Mouse (Mus musculus): ENCODE results near the gene Bcap31. TPM values are rescaled to one million over a fixed set of nuclear protein-coding genes. Genes with fewer than 3 reads are reported as not detected.

Bcap31 gene
- total RNA-seq, 2 experiments from 2014 or later, result 75.8 to 89.6 TPM

DNA sequence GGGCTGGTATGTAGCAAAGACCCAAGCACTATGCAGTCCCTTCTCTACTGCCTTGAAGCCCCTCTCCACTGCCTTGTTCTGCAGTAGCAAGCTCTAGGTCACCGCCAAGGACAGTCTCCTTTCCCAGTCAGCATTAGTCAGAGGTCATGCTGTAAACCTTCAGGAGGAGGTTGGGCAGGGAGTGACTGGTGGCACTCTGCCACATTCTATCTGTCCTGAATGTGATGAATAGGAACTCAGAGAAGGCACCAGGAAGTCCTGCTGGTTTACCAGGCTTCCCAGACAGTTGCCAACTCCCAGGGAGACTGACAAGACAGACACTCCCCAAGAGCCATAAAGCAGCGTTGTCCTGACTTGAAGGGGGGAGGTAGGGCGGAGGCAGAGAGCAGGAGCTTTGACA is 30.3 kb downstream of the Bcap31 start:
- intact Hi-C loops (cut with DNase I), result no loop called here
- peak; percentile 29 to 50 for DNase-seq

DNA sequence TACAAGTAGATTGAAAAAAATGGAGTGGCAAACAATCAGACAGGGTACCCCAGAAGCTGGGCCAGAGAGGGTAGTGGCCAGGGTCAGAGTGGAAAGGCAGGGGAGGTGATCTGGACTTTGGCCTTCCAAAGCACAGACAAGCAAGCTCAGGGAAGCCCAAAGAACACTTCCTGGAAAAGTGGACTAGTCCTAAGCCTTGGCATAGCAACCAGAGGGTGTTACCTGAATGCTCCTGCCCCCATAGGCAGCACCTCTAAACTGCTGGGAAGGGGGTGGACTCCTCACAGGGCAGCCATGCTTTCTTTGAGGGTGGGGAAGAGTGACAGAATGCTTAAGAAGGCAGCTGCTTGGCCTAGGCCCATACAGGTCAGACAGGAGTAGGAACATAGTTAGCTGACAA is 31.0 kb downstream of the Bcap31 start:
- intact Hi-C loops (cut with DNase I), result no loop called here
- no peak for DNase-seq

GRCm38 (mm10) chrX:73684156-73684555 is 31.8 kb downstream of the Bcap31 start:
- intact Hi-C loops (cut with DNase I), result no loop called here
- no peak for DNase-seq

DNA sequence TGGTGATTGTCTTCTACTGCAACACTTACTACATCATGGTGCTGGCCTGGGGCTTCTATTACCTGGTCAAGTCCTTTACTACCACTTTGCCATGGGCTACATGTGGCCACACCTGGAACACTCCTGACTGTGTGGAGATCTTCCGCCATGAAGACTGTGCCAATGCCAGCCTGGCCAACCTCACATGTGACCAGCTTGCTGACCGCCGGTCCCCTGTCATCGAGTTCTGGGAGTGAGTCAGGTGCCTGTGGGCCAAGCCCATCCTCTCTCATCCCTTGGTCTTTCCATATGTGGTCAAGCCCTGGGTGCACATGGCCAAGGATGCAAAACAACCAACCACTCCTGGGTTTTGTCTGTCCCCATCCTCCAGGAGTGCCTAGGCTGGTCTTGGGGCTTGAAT is 39.3 kb downstream of the Bcap31 start:
- intact Hi-C loops (cut with DNase I), result loop anchor here (10.0 kb wide), 1 partner anchor 248 kb away; the partner anchor contains the start of genes Arhgap4 and Naa10
- DNase-seq, result no peak

DNA sequence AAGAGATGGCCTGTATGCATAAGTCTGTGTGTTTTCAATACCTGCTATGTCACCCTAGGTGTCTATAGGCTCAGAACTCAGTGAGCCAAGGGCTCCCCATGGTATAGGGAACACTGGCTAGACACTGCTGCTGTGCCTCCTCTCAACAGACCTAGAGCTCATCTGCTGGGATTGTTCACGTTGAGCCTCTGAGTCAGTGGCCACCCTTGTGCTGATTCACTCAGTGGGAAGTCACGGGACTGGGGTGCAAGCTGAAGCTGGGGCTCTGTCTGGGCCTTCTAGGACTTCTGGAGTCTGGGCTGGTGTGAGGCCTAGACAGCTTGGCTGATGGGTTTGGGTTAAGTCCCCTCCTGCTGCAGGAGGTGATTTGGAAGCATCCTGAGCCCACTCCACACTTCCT is 40.7 kb downstream of the Bcap31 start:
- intact Hi-C loops (cut with DNase I), result loop anchor here (10.0 kb wide), 1 partner anchor 250 kb away; the partner anchor contains the start of genes Arhgap4 and Naa10
- no peak for DNase-seq

DNA sequence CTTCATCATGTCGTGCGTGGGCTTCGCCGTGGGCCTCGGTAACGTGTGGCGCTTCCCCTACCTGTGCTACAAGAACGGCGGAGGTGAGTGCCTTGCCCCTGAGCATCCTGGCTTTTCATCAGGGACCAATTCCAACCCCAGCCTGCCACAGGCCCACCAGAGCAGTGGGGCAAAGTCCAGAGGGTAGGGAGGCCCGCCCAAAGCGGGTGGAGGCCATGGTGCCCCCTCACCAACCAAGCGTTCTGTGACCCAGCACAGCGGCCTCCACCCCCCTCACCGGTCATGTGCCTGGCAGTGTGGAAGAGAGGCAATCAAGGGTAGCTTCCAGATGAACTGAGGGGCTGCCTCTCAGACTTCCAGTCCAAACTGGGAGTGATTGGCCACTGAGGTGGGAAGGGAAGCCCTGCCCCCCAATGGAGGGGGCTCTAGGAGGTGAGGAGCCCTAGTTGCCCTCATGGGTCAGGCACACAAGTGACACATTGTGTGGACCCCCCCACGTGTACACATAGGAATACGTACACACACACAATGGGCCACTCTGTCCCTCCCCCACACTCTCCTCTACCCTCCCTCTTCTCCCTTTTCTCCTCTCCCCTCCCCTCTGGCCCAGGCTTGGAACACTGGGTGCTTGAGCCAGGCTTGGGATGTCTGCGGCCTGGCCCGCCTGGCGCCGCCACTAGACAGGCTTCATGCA is 41.9 kb downstream of the Bcap31 start:
- intact Hi-C loops (cut with DNase I), result loop anchor here (5.0 to 10.0 kb wide), 4 partner anchors 48 to 273 kb away; partner anchors contain the start of genes Arhgap4 and Naa10
- peak; percentile 32 to 33 for DNase-seq

DNA sequence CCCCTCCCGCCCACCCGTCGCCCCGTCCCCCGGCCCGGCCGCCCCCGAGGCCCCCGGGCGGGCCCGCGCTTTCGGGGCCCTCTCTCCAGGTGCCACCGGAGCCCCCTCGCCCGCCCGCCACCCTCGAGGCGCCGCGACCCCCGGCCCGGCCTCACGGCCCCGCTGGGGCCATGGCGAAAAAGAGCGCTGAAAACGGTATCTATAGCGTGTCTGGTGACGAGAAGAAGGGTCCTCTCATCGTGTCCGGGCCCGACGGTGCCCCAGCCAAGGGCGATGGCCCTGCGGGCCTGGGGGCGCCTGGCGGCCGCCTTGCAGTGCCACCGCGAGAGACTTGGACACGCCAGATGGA is 42.4 kb downstream of the Bcap31 start:
- no peak for DNase-seq
- intact Hi-C loops (cut with DNase I), result loop anchor here (5.0 to 10.0 kb wide), 4 partner anchors 49 to 274 kb away; partner anchors contain the start of genes Arhgap4 and Naa10

- peak; percentile 74 to 80 for DNase-seq
- intact Hi-C loops (cut with DNase I), result loop anchor here (1.0 to 10.0 kb wide), 5 partner anchors 20 to 274 kb away; partner anchors contain the start of genes Arhgap4 and Naa10
Measured at GRCm38 (mm10) chrX:73672879-73673618, 42.9 kb downstream of the Bcap31 start, which contains the start of gene Slc6a8. TSS of gene Slc6a8 (plus strand) at chrX:73673150.

GRCm38 (mm10) chrX:73672031-73672431 is 43.9 kb downstream of the Bcap31 start:
- intact Hi-C loops (cut with DNase I), result loop anchor here (1.0 to 10.0 kb wide), 5 partner anchors 21 to 275 kb away; partner anchors contain the start of genes Arhgap4 and Naa10
- peak; percentile 42 to 54 for DNase-seq

DNA sequence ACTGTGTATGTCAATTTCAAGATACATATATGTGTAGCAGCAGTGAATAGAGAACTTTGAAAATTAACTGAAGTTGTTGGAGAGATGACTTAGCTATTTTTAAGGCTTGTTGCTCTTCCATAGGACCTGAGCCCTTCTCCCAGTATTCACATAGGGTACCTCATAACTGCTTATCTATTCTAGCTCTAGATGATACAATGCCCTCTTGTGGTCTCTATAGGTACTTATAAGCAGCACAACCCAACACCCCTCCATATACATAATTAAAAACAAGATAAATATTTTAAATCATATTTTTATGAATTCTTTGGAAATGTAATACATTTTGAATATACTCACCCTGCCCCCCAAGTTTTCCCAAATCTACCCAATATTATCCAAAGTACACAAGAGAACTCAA is 52.8 kb downstream of the Bcap31 start:
- intact Hi-C loops (cut with DNase I), result loop anchor here (5.0 kb wide), 1 partner anchor 656 kb away; no protein-coding TSS in a partner anchor
- DNase-seq, result no peak

DNA sequence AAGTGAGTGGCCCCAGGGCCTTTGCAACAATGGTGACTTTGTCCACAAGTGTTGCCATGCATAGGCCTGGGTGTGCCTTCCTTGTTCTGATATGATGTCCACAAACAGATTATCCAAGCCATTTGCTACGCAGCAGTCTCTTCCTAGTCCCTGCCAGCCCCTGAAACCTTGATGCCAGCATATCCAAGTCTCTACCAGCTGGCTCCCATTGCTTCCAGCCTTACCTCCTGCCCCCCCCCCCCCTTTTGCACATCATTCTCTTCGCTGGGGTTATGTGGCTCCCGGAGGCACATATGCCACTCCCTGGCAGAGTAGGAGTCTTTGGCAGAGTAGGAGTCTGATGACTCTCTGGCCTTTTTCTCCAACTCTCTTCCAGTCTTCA is 55.7 kb downstream of the Bcap31 start:
- intact Hi-C loops (cut with DNase I), result loop anchor here (5.0 kb wide), 1 partner anchor 653 kb away; no protein-coding TSS in a partner anchor
- no peak for DNase-seq

- peak in 1 of 2 experiments; percentile 20 for DNase-seq
- intact Hi-C loops (cut with DNase I), result loop anchor here (5.0 to 10.0 kb wide), 3 partner anchors 67 to 652 kb away; partner anchors contain the start of gene Haus7
Measured at GRCm38 (mm10) chrX:73659575-73660283, 56.2 kb downstream of the Bcap31 start, which contains the start of gene Pnck. TSS of gene Pnck (minus strand) at chrX:73660117.

DNA sequence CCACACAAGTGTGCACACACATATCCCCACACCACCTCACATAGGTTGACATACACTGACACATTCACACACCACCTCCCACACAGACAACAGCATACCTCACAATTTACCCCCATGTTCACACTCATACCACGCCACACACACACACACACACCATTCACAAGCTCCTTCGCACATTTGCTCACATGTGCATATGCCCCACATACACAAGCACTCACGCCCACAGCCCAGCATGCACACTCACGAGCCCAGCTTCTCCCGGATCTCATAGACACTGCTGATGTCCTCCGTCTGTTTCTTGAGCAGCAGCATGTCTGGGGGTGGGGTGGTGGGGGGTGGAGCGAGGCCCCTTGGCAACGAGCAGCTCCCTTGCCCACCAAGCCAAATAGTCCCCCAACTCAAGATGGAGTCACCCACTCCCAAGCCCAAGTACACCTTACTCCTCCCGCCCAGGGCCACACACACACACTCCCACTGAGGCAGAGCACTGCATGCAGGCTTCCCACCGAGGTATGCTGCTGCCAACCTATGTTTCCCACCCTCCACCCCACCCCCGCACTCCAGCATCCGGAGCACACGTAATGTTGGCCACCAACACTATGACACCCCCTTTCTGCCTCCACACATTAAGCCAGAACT is 56.9 kb downstream of the Bcap31 start:
- no peak for DNase-seq
- intact Hi-C loops (cut with DNase I), result loop anchor here (5.0 to 10.0 kb wide), 2 partner anchors 67 to 204 kb away; partner anchors contain the start of gene Haus7

- intact Hi-C loops (cut with DNase I), result loop anchor here (5.0 to 10.0 kb wide), 2 partner anchors 66 to 204 kb away; partner anchors contain the start of gene Haus7
- no peak for DNase-seq
Measured at GRCm38 (mm10) chrX:73658391-73658790, 57.6 kb downstream of the Bcap31 start.

DNA sequence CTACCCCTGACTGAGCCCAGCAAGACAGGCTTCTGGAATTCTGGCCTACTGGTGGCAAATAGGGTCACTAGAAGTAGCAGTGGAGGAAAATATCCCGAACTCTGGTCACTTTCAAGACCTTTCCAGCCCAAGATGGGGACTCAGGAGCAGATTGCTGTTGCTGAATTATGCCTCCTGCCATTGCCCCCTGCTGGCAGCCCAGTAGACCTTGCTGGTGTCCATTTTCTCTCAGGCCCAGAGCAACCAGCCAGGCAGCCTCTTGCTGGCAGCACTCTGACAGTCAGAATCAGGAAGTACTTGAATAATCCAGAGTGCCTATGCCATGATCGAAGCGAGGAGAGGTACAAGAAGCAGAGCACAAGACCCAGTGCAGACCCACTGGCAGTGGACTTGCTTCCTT is 60.4 kb downstream of the Bcap31 start:
- peak; percentile 20 to 35 for DNase-seq

DNA sequence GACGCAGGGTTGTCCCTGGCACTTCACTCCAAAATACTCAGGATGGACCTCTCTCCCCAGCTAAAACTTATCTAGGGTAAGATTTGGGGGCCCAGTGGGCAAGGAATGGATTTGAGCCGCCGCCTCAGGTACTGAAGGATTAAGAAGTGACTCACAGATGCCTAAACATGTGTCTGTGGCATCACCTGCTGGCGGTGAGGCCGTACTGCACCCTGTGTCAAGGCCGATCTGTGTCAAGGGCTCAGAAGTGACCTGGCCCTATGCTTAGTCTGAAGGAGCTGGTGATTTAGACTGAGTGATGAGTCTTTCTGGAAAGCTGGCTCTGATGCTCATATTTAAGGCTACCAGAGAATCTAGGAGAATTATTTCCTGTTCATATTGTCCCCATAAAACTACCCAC is 61.8 kb downstream of the Bcap31 start:
- intact Hi-C loops (cut with DNase I), result loop anchor here (1.0 to 10.0 kb wide), 3 partner anchors 83 to 602 kb away; partner anchors contain the start of gene Haus7
- peak; percentile 61 to 73 for DNase-seq

More for the DNA sequence above, 60.4 kb downstream of the Bcap31 start:
- intact Hi-C loops (cut with DNase I), result loop anchor here (5.0 to 10.0 kb wide), 2 partner anchors 63 to 201 kb away; partner anchors contain the start of gene Haus7

DNA sequence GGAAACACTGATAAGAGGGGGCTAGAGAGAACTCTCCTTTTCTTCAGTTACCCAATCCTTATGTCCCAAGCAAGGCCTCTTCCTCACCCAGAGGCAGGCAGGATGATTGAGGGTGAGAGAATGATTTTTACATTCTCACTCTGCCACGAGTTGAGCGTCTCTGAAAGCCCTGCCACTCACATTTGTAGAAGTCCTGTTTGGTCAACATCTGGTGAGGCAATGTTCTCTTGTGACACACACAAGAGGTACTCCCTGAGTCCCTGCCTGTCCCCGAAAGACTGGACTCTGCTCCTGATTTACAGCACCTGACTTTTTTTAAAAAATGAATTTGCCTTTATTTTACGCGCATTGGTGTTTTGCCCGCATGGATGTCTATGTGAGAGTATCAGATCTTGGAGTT is 62.6 kb downstream of the Bcap31 start:
- intact Hi-C loops (cut with DNase I), result loop anchor here (5.0 to 10.0 kb wide), 2 partner anchors 199 to 601 kb away; partner anchors contain the start of gene Haus7
- no peak for DNase-seq

- no peak for DNase-seq
- intact Hi-C loops (cut with DNase I), result loop anchor here (5.0 to 10.0 kb wide), 2 partner anchors 196 to 599 kb away; partner anchors contain the start of gene Haus7
Measured at GRCm38 (mm10) chrX:73650869-73651268, 65.1 kb downstream of the Bcap31 start.

GRCm38 (mm10) chrX:73645121-73645520 is 70.9 kb downstream of the Bcap31 start:
- intact Hi-C loops (cut with DNase I), result no loop called here
- no peak for DNase-seq

Data from heart, postnatal 14 days (tissue).